Mouse (Mus musculus) liver, embryonic 16.5 days (tissue): ENCODE data around the gene Pnmt. TPM values are rescaled to one million over a fixed set of nuclear protein-coding genes. Genes with fewer than 3 reads are reported as not detected.

Experiments
- ATAC-seq: fragments of 200-750 bp; cut with Nextera tagmentation; 2 replicates; pipeline ENCODE4 v1.8.0; 2017; ENCODE audit warnings: low read depth, mild to moderate bottlenecking, moderate number of reproducible peaks, moderate library complexity
- H3K27ac ChIP-seq: fragments of 300-500 bp; sonication (generic); 2 replicates; pipeline ENCODE4 v1.5.1; 2014; ENCODE audit warnings: mild to moderate bottlenecking, low read length
- H3K27me3 ChIP-seq: fragments of 300-500 bp; sonication (generic); 2 replicates; pipeline ENCODE4 v1.6.1; 2014; ENCODE audit warnings: low read depth, low read length, mixed read lengths; ENCODE audit not compliant: control insufficient read depth, insufficient read depth
- H3K36me3 ChIP-seq: fragments of 300-500 bp; sonication (generic); 2 replicates; pipeline ENCODE4 v1.6.1; 2014; ENCODE audit warnings: mild to moderate bottlenecking; ENCODE audit not compliant: control insufficient read depth, insufficient read depth
- H3K4me1 ChIP-seq: fragments of 300-500 bp; sonication (generic); 2 replicates; pipeline ENCODE4 v1.6.1; 2014; ENCODE audit warnings: low read depth, low read length, mixed read lengths; ENCODE audit not compliant: control insufficient read depth
- H3K4me2 ChIP-seq: fragments of 300-500 bp; sonication (generic); 2 replicates; pipeline ENCODE4 v1.6.1; 2014; ENCODE audit warnings: low read depth, low read length, mixed read lengths
- H3K4me3 ChIP-seq: fragments of 300-500 bp; sonication (generic); 2 replicates; pipeline ENCODE4 v1.5.1; 2014; ENCODE audit warnings: low read depth, mild to moderate bottlenecking, low read length
- H3K9ac ChIP-seq: fragments of 300-500 bp; sonication (generic); 2 replicates; pipeline ENCODE4 v1.6.1; 2014; ENCODE audit warnings: low read depth, low read length
- H3K9me3 ChIP-seq: fragments of 300-500 bp; sonication (generic); replicated peaks from 2 replicates; pipeline ENCODE4 v1.6.1; 2016; ENCODE audit warnings: low read length; ENCODE audit not compliant: control insufficient read depth
- WGBS: fragments of 180-500 bp; shearing (Covaris S2); extraction: QIAGEN DNeasy Blood & Tissue Kit; methylation state at CpG from one replicate; pipeline ENCODE4 v1.1.7; 2014; ENCODE audit not compliant: insufficient replicate concordance; 5-methylcytosine and 5-hydroxymethylcytosine counted together
- polyA plus RNA-seq: library from polyadenylated mRNA; unstranded; fragments of >200 nt; fragmentation: Nextera tagmentation; extraction: Ambion mirVana; gene quantifications from 2 replicates; pipeline ENCODE4 v1.2.1, GENCODE M21; 2015

Pnmt gene
- polyA plus RNA-seq, 1 experiment from 2014 or later, result 0.12 TPM

DNA sequence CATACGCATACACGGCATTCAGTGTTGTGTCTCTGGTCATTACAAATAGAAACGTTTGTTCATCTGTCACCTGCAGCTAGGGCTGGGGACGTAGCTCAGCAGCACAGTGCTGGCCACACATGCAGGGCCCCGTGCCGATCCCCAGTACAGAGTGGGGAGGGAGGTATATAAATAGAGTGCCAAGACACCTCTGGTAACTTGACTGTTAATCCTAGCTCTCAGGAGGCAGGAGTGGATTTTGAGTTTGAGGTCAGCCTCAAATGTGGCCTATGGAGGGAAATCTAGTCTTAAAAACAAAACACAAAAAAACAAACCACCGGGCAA lies 18.4 kb upstream of the Pnmt start:
- Histone ChIP-seq H3K9ac (no peak overlapping the region), H3K4me3 (no peak overlapping the region), H3K27ac (no peak overlapping the region), H3K4me1 (peaks cover 7% of the 10 kb centered on the region), H3K36me3 (no peaks in the 10 kb centered on the region), H3K9me3 (no peaks in the 10 kb centered on the region), H3K4me2 (no peak overlapping the region), H3K27me3 (no peaks in the 10 kb centered on the region)
- ATAC-seq, result no peak
- 77% methylated on average over 7 of the region's 7 CpGs for WGBS

DNA sequence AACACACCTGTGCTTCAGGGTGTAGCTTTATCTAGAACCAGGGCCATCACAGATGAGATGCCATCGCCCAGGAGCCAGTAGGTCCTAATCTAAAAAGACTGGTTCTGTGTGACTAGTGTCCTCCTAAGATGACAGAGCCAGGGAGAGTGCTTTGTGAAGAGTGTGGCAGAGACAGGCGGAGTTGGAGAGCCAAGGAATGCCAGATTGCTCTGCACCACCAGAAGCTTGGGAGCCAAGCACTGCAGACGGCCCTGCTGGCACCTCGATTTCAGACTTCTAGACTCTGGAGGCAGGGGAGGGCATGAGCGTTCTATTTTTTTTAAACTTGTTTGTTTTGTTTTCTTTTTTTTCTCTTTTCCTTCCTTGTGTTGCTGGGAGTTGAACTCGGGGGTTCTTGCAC lies 16.9 kb upstream of the Pnmt start:
- WGBS, result 54% methylated on average over 6 of the region's 6 CpGs
- no peaks in the 10 kb centered on the region for H3K36me3 ChIP-seq

DNA sequence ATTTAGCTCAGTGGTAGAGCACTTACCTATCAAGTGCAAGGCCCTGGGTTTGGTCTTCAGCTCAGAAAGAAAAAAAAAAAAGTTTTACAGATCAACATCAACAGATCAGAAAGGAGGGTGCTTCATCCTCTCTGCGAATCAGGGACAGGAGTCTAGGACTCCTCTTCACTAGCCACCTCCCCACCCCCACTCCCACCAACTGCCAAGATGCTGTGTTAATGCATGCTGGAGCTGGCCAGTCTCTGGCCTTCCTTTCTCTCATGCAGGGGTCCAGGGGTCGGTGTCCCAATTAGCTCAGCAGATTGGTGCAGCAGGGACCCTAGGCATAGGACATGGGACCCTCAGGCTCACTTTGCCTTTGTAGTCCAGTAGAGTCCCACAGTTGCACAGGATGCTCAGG lies 15.7 kb upstream of the Pnmt start:
- Histone ChIP-seq H3K4me2 (no peak overlapping the region), H3K36me3 (peaks cover 3% of the 10 kb centered on the region; the same call in 1 of the 2 replicates), H3K27ac (no peak overlapping the region), H3K27me3 (no peaks in the 10 kb centered on the region), H3K9me3 (no peaks in the 10 kb centered on the region), H3K4me3 (no peak overlapping the region), H3K9ac (no peak overlapping the region), H3K4me1 (peaks cover 2% of the 10 kb centered on the region; the same call in 1 of the 2 replicates)
- ATAC-seq, result no peak
- 69% methylated on average over 2 of the region's 2 CpGs for WGBS

More for the DNA sequence above, 16.9 kb upstream of the Pnmt start:
- Histone ChIP-seq H3K4me1 (peaks cover 2% of the 10 kb centered on the region; the same call in 1 of the 2 replicates), H3K9ac (no peak overlapping the region), H3K4me3 (no peak overlapping the region), H3K4me2 (no peak overlapping the region), H3K27me3 (no peaks in the 10 kb centered on the region), H3K27ac (no peak overlapping the region), H3K9me3 (no peaks in the 10 kb centered on the region)
- ATAC-seq, result no peak

DNA sequence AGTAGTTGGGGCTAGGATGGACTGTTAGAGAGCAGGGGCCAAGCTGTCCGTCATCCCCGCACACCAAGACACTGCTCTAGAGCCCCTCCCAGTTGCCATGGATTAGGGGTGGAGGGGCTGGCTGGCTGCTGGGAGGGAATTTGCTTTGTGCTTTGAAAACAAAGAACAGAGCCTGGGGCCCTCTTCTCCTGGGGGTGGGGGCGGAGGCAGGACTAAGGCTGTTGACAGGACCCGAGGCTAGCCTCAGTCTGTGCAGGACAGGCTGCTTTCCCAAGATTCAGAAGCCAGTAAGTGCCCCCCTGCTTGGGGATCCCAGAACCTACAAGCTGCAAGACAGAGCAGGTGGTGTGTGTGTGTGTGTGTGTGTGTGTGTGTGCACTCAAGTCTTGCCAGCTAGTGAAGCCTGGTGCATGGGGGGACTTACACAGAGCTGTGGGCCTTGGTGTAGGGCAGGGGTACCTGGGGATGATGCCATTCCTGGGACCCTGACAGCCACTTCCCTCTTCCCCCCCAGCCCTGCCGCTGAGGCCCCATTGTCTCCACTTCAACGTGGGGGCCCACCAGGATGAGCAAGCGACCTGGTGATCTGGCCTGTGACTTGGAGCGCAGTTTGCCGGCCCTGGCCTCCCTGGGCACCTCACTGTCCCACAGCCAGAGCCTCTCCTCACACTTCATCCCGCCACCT lies 14.6 kb upstream of the Pnmt start:
- Histone ChIP-seq H3K36me3 (peaks cover 6% of the 10 kb centered on the region; the same call in 1 of the 2 replicates), H3K9ac (no peak overlapping the region), H3K27ac (no peak overlapping the region), H3K4me3 (no peak overlapping the region), H3K9me3 (no peaks in the 10 kb centered on the region), H3K4me1 (no peaks in the 10 kb centered on the region), H3K4me2 (no peak overlapping the region), H3K27me3 (no peaks in the 10 kb centered on the region)
- ATAC-seq, result no peak
- 60% methylated on average over 10 of the region's 10 CpGs for WGBS

DNA sequence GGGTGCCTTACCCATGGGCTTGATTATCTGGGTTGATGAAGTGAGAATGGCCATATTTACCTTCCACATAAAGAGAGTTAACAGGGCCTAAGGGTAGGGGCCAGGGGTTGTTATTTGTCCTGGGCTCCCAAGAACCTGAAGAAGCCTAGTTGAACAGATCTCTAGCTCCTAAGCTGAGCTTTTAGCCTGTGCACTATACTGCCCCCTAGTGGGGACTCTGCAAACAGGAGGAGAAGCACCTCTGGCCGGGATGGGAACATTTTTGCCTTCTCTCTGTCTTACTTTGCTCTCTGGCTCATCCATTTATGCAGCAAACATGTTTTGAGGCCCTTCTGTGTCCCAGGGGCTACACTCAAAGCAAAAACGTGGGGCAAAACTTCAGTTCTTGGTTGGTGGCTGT lies 13.8 kb upstream of the Pnmt start:
- Histone ChIP-seq H3K4me3 (no peak overlapping the region), H3K9me3 (no peaks in the 10 kb centered on the region), H3K4me1 (no peaks in the 10 kb centered on the region), H3K36me3 (peaks cover 10% of the 10 kb centered on the region), H3K27me3 (no peaks in the 10 kb centered on the region), H3K9ac (no peak overlapping the region), H3K4me2 (no peak overlapping the region), H3K27ac (no peak overlapping the region)
- WGBS, result 2% methylated on average over 2 of the region's 2 CpGs
- no peak for ATAC-seq

DNA sequence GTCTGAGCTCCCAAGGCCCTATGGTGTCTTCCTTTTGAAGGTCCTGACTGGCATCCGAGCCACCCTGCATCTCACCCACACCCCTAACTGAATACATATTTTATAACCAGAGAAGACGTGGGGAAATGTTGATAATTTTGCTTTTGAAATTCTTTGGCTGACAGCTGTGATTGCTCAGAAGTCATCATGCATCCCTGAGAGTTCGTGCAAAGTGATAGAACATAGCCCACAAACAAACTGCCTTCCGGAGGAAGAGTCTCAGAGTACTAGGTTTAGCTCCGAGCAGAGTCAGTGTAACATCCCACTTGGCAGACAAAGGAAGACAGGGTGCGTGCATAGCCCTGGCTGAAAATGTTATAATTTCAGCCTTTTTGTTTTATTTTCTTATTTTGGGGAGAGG lies 13.0 kb upstream of the Pnmt start:
- ATAC-seq, result no peak

DNA sequence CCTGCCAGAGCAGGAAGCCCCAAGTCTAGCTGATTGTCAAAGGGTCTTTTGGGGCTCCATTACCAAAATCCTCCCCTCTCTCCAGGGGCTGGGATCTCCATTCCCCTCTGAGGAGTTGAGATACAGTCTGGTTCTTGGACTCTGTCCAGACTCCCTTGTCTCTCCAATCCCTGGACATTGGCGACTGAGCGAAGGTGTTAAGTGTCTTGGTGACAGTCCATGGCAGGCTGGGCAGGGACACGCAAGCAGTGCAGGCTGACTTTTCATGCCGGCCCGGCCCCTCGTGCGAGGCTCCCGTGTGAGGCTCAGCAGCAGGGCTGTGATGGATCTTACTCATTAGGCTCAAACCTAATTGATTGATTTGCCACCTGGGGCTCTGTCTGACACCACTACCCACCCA lies 12.0 kb upstream of the Pnmt start:
- H3K27me3 ChIP-seq, result no peaks in the 10 kb centered on the region
- no peak overlapping the region for H3K4me3 ChIP-seq
- H3K9ac ChIP-seq, result no peak overlapping the region
- H3K4me1 ChIP-seq, result no peaks in the 10 kb centered on the region
- no peak overlapping the region for H3K4me2 ChIP-seq
- no peaks in the 10 kb centered on the region for H3K9me3 ChIP-seq
- H3K27ac ChIP-seq, result no peak overlapping the region
- peaks cover 19% of the 10 kb centered on the region for H3K36me3 ChIP-seq
- WGBS, result 87% methylated on average over 8 of the region's 8 CpGs
- no peak for ATAC-seq

More for the DNA sequence above, 13.0 kb upstream of the Pnmt start:
- H3K4me2 ChIP-seq, result no peak overlapping the region
- no peak overlapping the region for H3K9ac ChIP-seq
- no peaks in the 10 kb centered on the region for H3K4me1 ChIP-seq
- WGBS, result 70% methylated on average over 6 of the region's 6 CpGs
- H3K4me3 ChIP-seq, result no peak overlapping the region
- no peaks in the 10 kb centered on the region for H3K27me3 ChIP-seq
- peaks cover 14% of the 10 kb centered on the region for H3K36me3 ChIP-seq
- no peaks in the 10 kb centered on the region for H3K9me3 ChIP-seq
- H3K27ac ChIP-seq, result no peak overlapping the region

DNA sequence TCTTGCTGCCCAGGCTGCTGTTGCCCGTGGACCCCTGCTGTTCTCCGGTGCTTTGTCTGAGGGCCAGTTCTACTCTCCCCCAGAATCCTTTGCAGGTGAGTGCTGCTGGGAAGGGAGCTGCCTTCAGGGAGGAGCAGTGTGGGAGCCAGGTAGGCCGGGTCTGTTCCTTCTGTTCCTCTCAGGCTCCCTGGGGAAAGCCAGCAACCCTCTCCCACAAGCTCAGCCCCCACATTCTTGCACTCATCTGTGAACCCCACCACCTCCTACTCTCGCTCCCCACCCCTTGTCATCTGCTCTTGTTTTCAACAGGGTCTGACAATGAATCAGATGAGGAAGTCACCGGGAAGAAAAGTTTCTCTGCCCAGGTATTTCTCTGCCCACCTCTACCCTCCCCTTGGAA lies 9.5 kb upstream of the Pnmt start:
- H3K9ac ChIP-seq, result no peak overlapping the region
- H3K27me3 ChIP-seq, result no peaks in the 10 kb centered on the region
- no peak overlapping the region for H3K4me2 ChIP-seq
- no peak overlapping the region for H3K27ac ChIP-seq
- no peaks in the 10 kb centered on the region for H3K4me1 ChIP-seq
- H3K4me3 ChIP-seq, result no peak overlapping the region
- H3K9me3 ChIP-seq, result no peaks in the 10 kb centered on the region
- 72% methylated on average over 5 of the region's 5 CpGs for whole genome bisulfite sequencing
- no peak for ATAC-seq
- H3K36me3 ChIP-seq, result peaks cover 19% of the 10 kb centered on the region

DNA sequence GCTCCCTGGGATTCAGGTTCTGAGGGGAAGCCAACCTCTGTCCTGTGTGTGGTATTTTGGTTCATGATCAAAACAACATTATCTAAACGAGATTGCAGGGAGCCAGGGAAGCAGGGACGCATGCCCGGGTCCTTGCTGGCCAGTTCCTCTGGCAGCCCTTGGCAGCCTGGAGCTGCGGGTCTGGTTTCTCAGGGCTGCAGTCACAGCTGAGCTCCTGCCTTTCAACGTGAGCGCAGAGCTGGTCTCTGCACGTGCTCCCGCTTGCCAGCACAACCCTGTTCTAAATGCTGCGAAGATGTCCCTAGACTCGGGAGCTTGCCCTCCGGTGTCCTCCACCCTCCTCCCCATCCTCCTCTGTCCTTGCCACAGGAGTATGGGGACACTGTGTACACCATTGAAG lies 8.5 kb upstream of the Pnmt start:
- Histone ChIP-seq H3K36me3 (peaks cover 19% of the 10 kb centered on the region), H3K27me3 (no peaks in the 10 kb centered on the region), H3K9ac (no peak overlapping the region), H3K4me3 (no peak overlapping the region), H3K27ac (no peak overlapping the region), H3K4me1 (no peaks in the 10 kb centered on the region), H3K9me3 (no peaks in the 10 kb centered on the region), H3K4me2 (no peak overlapping the region)
- 77% methylated on average over 11 of the region's 11 CpGs for WGBS
- no peak for ATAC-seq
